Mouse (Mus musculus) liver, embryonic 15.5 days (tissue): ENCODE measurements at regions not wholly inside any gene's neighbourhood (a gene's known extent, or its start where the extent isn't known, plus 50 kb on each side); places are given as distances from the start of the nearest gene placed in this dataset.

Experiments
- ATAC-seq: fragments of 200-750 bp; cut with Nextera tagmentation; 2 replicates; pipeline ENCODE4 v1.8.0; 2017; ENCODE audit warnings: moderate number of reproducible peaks, mild to moderate bottlenecking, moderate library complexity; ENCODE audit not compliant: insufficient read depth
- H3K27ac ChIP-seq: fragments of 300-500 bp; sonication (generic); replicated peaks from 2 replicates; pipeline ENCODE4 v1.5.1; 2015; ENCODE audit warnings: mild to moderate bottlenecking, inconsistent platforms
- H3K27me3 ChIP-seq: fragments of 300-500 bp; sonication (generic); 2 replicates; pipeline ENCODE4 v1.6.1; 2015; ENCODE audit warnings: mild to moderate bottlenecking, inconsistent platforms
- H3K36me3 ChIP-seq: fragments of 300-500 bp; sonication (generic); replicated peaks from 2 replicates; pipeline ENCODE4 v1.6.1; 2015; ENCODE audit warnings: moderate library complexity, mild to moderate bottlenecking, inconsistent platforms
- H3K4me1 ChIP-seq: fragments of 300-500 bp; sonication (generic); replicated peaks from 2 replicates; pipeline ENCODE4 v1.6.1; 2015; ENCODE audit warnings: inconsistent platforms
- H3K4me2 ChIP-seq: fragments of 300-500 bp; sonication (generic); 2 replicates; pipeline ENCODE4 v1.6.1; 2015; ENCODE audit warnings: moderate library complexity, mild to moderate bottlenecking, inconsistent platforms
- H3K4me3 ChIP-seq: fragments of 300-500 bp; sonication (generic); replicated peaks from 2 replicates; pipeline ENCODE4 v1.5.1; 2015; ENCODE audit warnings: mild to moderate bottlenecking, inconsistent platforms
- H3K9ac ChIP-seq: fragments of 300-500 bp; sonication (generic); 2 replicates; pipeline ENCODE4 v1.6.1; 2015; ENCODE audit warnings: moderate library complexity, mild to moderate bottlenecking, inconsistent platforms
- H3K9me3 ChIP-seq: fragments of 300-500 bp; sonication (generic); replicated peaks from 2 replicates; pipeline ENCODE4 v1.6.1; 2016; ENCODE audit warnings: inconsistent platforms
- WGBS: fragments of 180-500 bp; shearing (Covaris S2); methylation state at CpG from one replicate; pipeline ENCODE4 v1.1.7; 2015; ENCODE audit warnings: mixed read lengths; ENCODE audit not compliant: insufficient replicate concordance; 5-methylcytosine and 5-hydroxymethylcytosine counted together

- Histone ChIP-seq H3K27me3 (no peaks in the 10 kb centered on the region), H3K27ac (no peak overlapping the region), H3K9me3 (no peaks in the 10 kb centered on the region), H3K36me3 (no peaks in the 10 kb centered on the region), H3K4me3 (no peak overlapping the region), H3K4me2 (no peak overlapping the region), H3K4me1 (no peaks in the 10 kb centered on the region), H3K9ac (no peak overlapping the region)
- ATAC-seq, result no peak
- WGBS, result 66% methylated on average over 4 of the region's 4 CpGs
Observed at GRCm38 (mm10) chr3:8001027-8001426, 1380.8 kb upstream of the 1700008P02Rik start.

GRCm38 (mm10) chr3:7992322-7992721, 1372.1 kb upstream of the 1700008P02Rik start:
- H3K36me3 ChIP-seq, result no peaks in the 10 kb centered on the region
- ATAC-seq, result no peak
- no peak overlapping the region for H3K4me3 ChIP-seq
- no peaks in the 10 kb centered on the region for H3K9me3 ChIP-seq
- no peaks in the 10 kb centered on the region for H3K27me3 ChIP-seq
- no peaks in the 10 kb centered on the region for H3K4me1 ChIP-seq
- no peak overlapping the region for H3K27ac ChIP-seq
- H3K4me2 ChIP-seq, result no peak overlapping the region
- WGBS, result 69% methylated on average over 2 of the region's 2 CpGs
- H3K9ac ChIP-seq, result no peak overlapping the region

- no peaks in the 10 kb centered on the region for H3K36me3 ChIP-seq
- H3K9ac ChIP-seq, result no peak overlapping the region
- no peaks in the 10 kb centered on the region for H3K27me3 ChIP-seq
- no peak overlapping the region for H3K4me3 ChIP-seq
- no peaks in the 10 kb centered on the region for H3K4me1 ChIP-seq
- H3K4me2 ChIP-seq, result no peak overlapping the region
- H3K9me3 ChIP-seq, result no peaks in the 10 kb centered on the region
- 19% methylated on average over 3 of the region's 3 CpGs for WGBS
- no peak overlapping the region for H3K27ac ChIP-seq
- ATAC-seq, result no peak
Observed at GRCm38 (mm10) chr3:7973287-7973686, 1353.0 kb upstream of the 1700008P02Rik start.

- Histone ChIP-seq H3K27ac (no peak overlapping the region), H3K4me1 (no peaks in the 10 kb centered on the region), H3K36me3 (no peaks in the 10 kb centered on the region), H3K27me3 (no peaks in the 10 kb centered on the region), H3K9ac (no peak overlapping the region), H3K9me3 (no peaks in the 10 kb centered on the region), H3K4me2 (no peak overlapping the region), H3K4me3 (no peak overlapping the region)
- no peak for ATAC-seq
- WGBS, result 47% methylated on average over 1 of the region's 1 CpGs
Observed at GRCm38 (mm10) chr3:7953911-7954310, 1333.7 kb upstream of the 1700008P02Rik start.

GRCm38 (mm10) chr3:7943646-7944381, 1323.6 kb upstream of the 1700008P02Rik start:
- Histone ChIP-seq H3K36me3 (no peaks in the 10 kb centered on the region), H3K4me1 (no peaks in the 10 kb centered on the region), H3K27ac (no peak overlapping the region), H3K9ac (no peak overlapping the region), H3K27me3 (no peaks in the 10 kb centered on the region), H3K9me3 (no peaks in the 10 kb centered on the region), H3K4me2 (no peak overlapping the region), H3K4me3 (no peak overlapping the region)
- no peak for ATAC-seq
- 41% methylated on average over 8 of the region's 8 CpGs for WGBS
